Mouse (Mus musculus) MEL (cell line): ENCODE results near the gene Fam57b. TPM values are rescaled to one million over a fixed set of nuclear protein-coding genes. Genes with fewer than 3 reads are reported as not detected.
A peak's percentile ranks its signal among the peaks of the same experiment; 100 is the strongest.

Source experiments
- DNase-seq: peaks from one replicate; pipeline ENCODE4 v3.0.0; 2011; ENCODE audit warnings: low read depth, low spot score
- H3K27ac ChIP-seq: 2 replicates; pipeline ENCODE4 v1.5.1; 2012; ENCODE audit warnings: low read depth, mild to moderate bottlenecking, control low read depth, low read length, moderate library complexity; ENCODE audit not compliant: control insufficient read depth
- H3K27me3 ChIP-seq, 2 experiments: fragments of 150-350 bp in 1 of 2; sonication (generic) in 1 of 2; 2 replicates each; pipeline ENCODE4 v1.6.1; 2012; ENCODE audit warnings: low read length in 2 of 2, mild to moderate bottlenecking in 2 of 2, improper control_type of control experiment in 1 of 2, moderate library complexity in 1 of 2; ENCODE audit not compliant: insufficient read depth in 2 of 2, control insufficient read depth in 1 of 2
- H3K36me3 ChIP-seq, 2 experiments: 2 replicates each; pipeline ENCODE4 v1.6.1; 2012 to 2014; ENCODE audit warnings: low read length in 2 of 2, improper control_type of control experiment in 1 of 2, inconsistent platforms in 1 of 2, mild to moderate bottlenecking in 1 of 2; ENCODE audit not compliant: insufficient read depth in 2 of 2, control insufficient read depth in 1 of 2
- H3K4me1 ChIP-seq, 2 experiments: fragments of 150-350 bp in 1 of 2; sonication (generic) in 1 of 2; 2 replicates each; pipeline ENCODE4 v1.6.1; 2012; ENCODE audit warnings: low read length in 2 of 2, improper control_type of control experiment in 1 of 2, mild to moderate bottlenecking in 1 of 2; ENCODE audit not compliant: insufficient read depth in 2 of 2, control insufficient read depth in 1 of 2
- H3K4me3 ChIP-seq, 2 experiments: fragments of 150-350 bp in 1 of 2; sonication (generic) in 1 of 2; 2 replicates each; pipeline ENCODE4 v1.5.1; 2012; ENCODE audit warnings: low read depth in 2 of 2, low read length in 2 of 2, mild to moderate bottlenecking in 2 of 2, moderate library complexity in 2 of 2, control low read depth in 1 of 2, improper control_type of control experiment in 1 of 2; ENCODE audit not compliant: control insufficient read depth in 1 of 2, insufficient read depth in 1 of 2
- H3K79me2 ChIP-seq: 2 replicates; pipeline ENCODE4 v1.6.1; 2012; ENCODE audit warnings: mild to moderate bottlenecking, low read length, moderate library complexity; ENCODE audit not compliant: control insufficient read depth, poor library complexity, insufficient read depth
- H3K9ac ChIP-seq: 2 replicates; pipeline ENCODE4 v1.6.1; 2012; ENCODE audit warnings: low read depth, mild to moderate bottlenecking, control low read depth, low read length, moderate library complexity; ENCODE audit not compliant: control insufficient read depth, poor library complexity, severe bottlenecking
- H3K9me3 ChIP-seq: fragments of 150-350 bp; sonication (generic); replicated peaks from 2 replicates; pipeline ENCODE4 v1.6.1; 2012; ENCODE audit warnings: mild to moderate bottlenecking, low read length, improper control_type of control experiment, moderate library complexity; ENCODE audit not compliant: insufficient read depth
- BHLHE40 ChIP-seq: IDR thresholded peaks from 2 replicates; pipeline ENCODE4 v1.6.1; 2012; ENCODE audit warnings: low read depth, mild to moderate bottlenecking, inconsistent platforms, low read length, improper control_type of control experiment, borderline replicate concordance
- CHD1 ChIP-seq: IDR thresholded peaks from 2 replicates; pipeline ENCODE4 v1.6.1; 2012; ENCODE audit warnings: low read depth, mild to moderate bottlenecking, inconsistent platforms, low read length, improper control_type of control experiment
- CHD2 ChIP-seq: IDR thresholded peaks from 2 replicates; pipeline ENCODE4 v1.6.1; 2011; ENCODE audit warnings: low read length, improper control_type of control experiment
- CTCF ChIP-seq, 3 experiments: IDR thresholded peaks in 2 of 3; conservative IDR thresholded peaks in 1 of 3; 2 replicates each; pipeline ENCODE4 v1.5.1; 2011 to 2012; ENCODE audit warnings: low read length in 3 of 3, low read depth in 2 of 3, mild to moderate bottlenecking in 2 of 3, improper control_type of control experiment in 1 of 3, inconsistent platforms in 1 of 3, mixed read lengths in 1 of 3, moderate library complexity in 1 of 3; ENCODE audit not compliant: control insufficient read depth in 1 of 3, insufficient read depth in 1 of 3, poor library complexity in 1 of 3, severe bottlenecking in 1 of 3
- E2F4 ChIP-seq: IDR thresholded peaks from 2 replicates; pipeline ENCODE4 v1.6.1; 2011; ENCODE audit warnings: low read depth, low read length, improper control_type of control experiment, borderline replicate concordance
- ELF1 ChIP-seq: IDR thresholded peaks from 2 replicates; pipeline ENCODE4 v1.6.1; 2014; ENCODE audit warnings: low read depth, mild to moderate bottlenecking, inconsistent platforms, low read length, improper control_type of control experiment, moderate library complexity
- EP300 ChIP-seq, 2 experiments: IDR thresholded peaks; 2 replicates each; pipeline ENCODE4 v1.6.1; 2011; ENCODE audit warnings: improper control_type of control experiment in 2 of 2, low read length in 2 of 2, low read depth in 1 of 2, mild to moderate bottlenecking in 1 of 2
- GABPA ChIP-seq: IDR thresholded peaks from 2 replicates; pipeline ENCODE4 v1.6.1; 2012; ENCODE audit warnings: low read depth, mild to moderate bottlenecking, inconsistent platforms, low read length, improper control_type of control experiment, moderate library complexity
- GATA1 ChIP-seq: IDR thresholded peaks from 2 replicates; pipeline ENCODE4 v1.6.1; 2011; ENCODE audit warnings: low read depth, low read length, improper control_type of control experiment
- HCFC1 ChIP-seq: IDR thresholded peaks from 2 replicates; pipeline ENCODE4 v1.6.1; 2012; ENCODE audit warnings: low read depth, mild to moderate bottlenecking, inconsistent platforms, low read length, improper control_type of control experiment, moderate library complexity
- JUND ChIP-seq: IDR thresholded peaks from 2 replicates; pipeline ENCODE4 v1.6.1; 2011; ENCODE audit warnings: low read depth, mild to moderate bottlenecking, improper control_type of control experiment, low read length
- KAT2A ChIP-seq: conservative IDR thresholded peaks from 2 replicates; pipeline ENCODE4 v1.6.1; 2012; ENCODE audit warnings: low read depth, low read length, improper control_type of control experiment, inconsistent platforms
- MAFK ChIP-seq: IDR thresholded peaks from 2 replicates; pipeline ENCODE4 v1.6.1; 2011; ENCODE audit warnings: low read depth, mild to moderate bottlenecking, low read length, improper control_type of control experiment, borderline replicate concordance
- MAX ChIP-seq: IDR thresholded peaks from 2 replicates; pipeline ENCODE4 v1.6.1; 2011; ENCODE audit warnings: low read length, improper control_type of control experiment
- MAZ ChIP-seq: IDR thresholded peaks from 2 replicates; pipeline ENCODE4 v1.6.1; 2012; ENCODE audit warnings: low read depth, mild to moderate bottlenecking, inconsistent platforms, low read length, improper control_type of control experiment
- MEF2A ChIP-seq: IDR thresholded peaks from 2 replicates; pipeline ENCODE4 v1.6.1; 2014; ENCODE audit warnings: low read depth, mild to moderate bottlenecking, inconsistent platforms, low read length, improper control_type of control experiment; ENCODE audit not compliant: poor library complexity, insufficient replicate concordance, severe bottlenecking; ENCODE audit errors: extremely low read depth
- MYC ChIP-seq: IDR thresholded peaks from 2 replicates; pipeline ENCODE4 v1.6.1; 2011; ENCODE audit warnings: low read depth, mild to moderate bottlenecking, low read length, improper control_type of control experiment, moderate library complexity
- NELFE ChIP-seq: IDR thresholded peaks from 2 replicates; pipeline ENCODE4 v1.6.1; 2011; ENCODE audit warnings: low read depth, low read length, improper control_type of control experiment
- POLR2A ChIP-seq, 2 experiments: IDR thresholded peaks; 2 replicates each; pipeline ENCODE4 v1.6.1; 2011 to 2012; ENCODE audit warnings: low read length in 2 of 2, mild to moderate bottlenecking in 2 of 2, control low read depth in 1 of 2, improper control_type of control experiment in 1 of 2, low read depth in 1 of 2, moderate library complexity in 1 of 2; ENCODE audit not compliant: control insufficient read depth in 1 of 2, insufficient read depth in 1 of 2, poor library complexity in 1 of 2
- POLR2AphosphoS2 ChIP-seq: IDR thresholded peaks from 2 replicates; pipeline ENCODE4 v1.6.1; 2011; ENCODE audit warnings: low read length, improper control_type of control experiment
- POLR2AphosphoS5 ChIP-seq: IDR thresholded peaks from 2 replicates; pipeline ENCODE4 v1.6.1; 2012; ENCODE audit warnings: low read depth, borderline replicate concordance, mild to moderate bottlenecking, inconsistent platforms, low read length, moderate library complexity, mixed read lengths
- RAD21 ChIP-seq: IDR thresholded peaks from 2 replicates; pipeline ENCODE4 v1.6.1; 2011; ENCODE audit warnings: mild to moderate bottlenecking, low read depth, low read length, improper control_type of control experiment
- RCOR1 ChIP-seq: IDR thresholded peaks from 2 replicates; pipeline ENCODE4 v1.6.1; 2012; ENCODE audit warnings: low read depth, mild to moderate bottlenecking, inconsistent platforms, low read length, improper control_type of control experiment
- SIN3A ChIP-seq: IDR thresholded peaks from 2 replicates; pipeline ENCODE4 v1.6.1; 2012; ENCODE audit warnings: low read length, improper control_type of control experiment, inconsistent platforms
- SMC3 ChIP-seq: IDR thresholded peaks from 2 replicates; pipeline ENCODE4 v1.6.1; 2011; ENCODE audit warnings: low read depth, low read length, improper control_type of control experiment
- TAL1 ChIP-seq: IDR thresholded peaks from 2 replicates; pipeline ENCODE4 v1.6.1; 2012; ENCODE audit warnings: mild to moderate bottlenecking, inconsistent platforms, low read length, moderate library complexity, mixed read lengths
- TBP ChIP-seq: IDR thresholded peaks from 2 replicates; pipeline ENCODE4 v1.8.0; 2011; ENCODE audit warnings: low read depth, low read length, improper control_type of control experiment
- TCF12 ChIP-seq: IDR thresholded peaks from 2 replicates; pipeline ENCODE4 v1.6.1; 2014; ENCODE audit warnings: low read depth, mild to moderate bottlenecking, inconsistent platforms, low read length, improper control_type of control experiment, moderate library complexity
- UBTF ChIP-seq: IDR thresholded peaks from 2 replicates; pipeline ENCODE4 v1.6.1; 2012; ENCODE audit warnings: low read depth, mild to moderate bottlenecking, inconsistent platforms, low read length, improper control_type of control experiment, moderate library complexity, borderline replicate concordance; ENCODE audit not compliant: insufficient read depth
- USF1 ChIP-seq: IDR thresholded peaks from 2 replicates; pipeline ENCODE4 v1.6.1; 2014; ENCODE audit warnings: low read depth, mild to moderate bottlenecking, inconsistent platforms, low read length, improper control_type of control experiment, moderate library complexity
- USF2 ChIP-seq, 2 experiments: IDR thresholded peaks; 2 replicates each; pipeline ENCODE4 v1.6.1; 2011 to 2012; ENCODE audit warnings: improper control_type of control experiment in 2 of 2, low read length in 2 of 2, borderline replicate concordance in 1 of 2, inconsistent platforms in 1 of 2, low read depth in 1 of 2, mild to moderate bottlenecking in 1 of 2; ENCODE audit not compliant: insufficient read depth in 1 of 2
- ZC3H11A ChIP-seq: IDR thresholded peaks from 2 replicates; pipeline ENCODE4 v1.6.1; 2012; ENCODE audit warnings: low read depth, mild to moderate bottlenecking, inconsistent platforms, low read length, improper control_type of control experiment
- ZKSCAN1 ChIP-seq: IDR thresholded peaks from 2 replicates; pipeline ENCODE4 v1.6.1; 2012; ENCODE audit warnings: low read depth, mild to moderate bottlenecking, inconsistent platforms, low read length, improper control_type of control experiment, moderate library complexity
- ZMIZ1 ChIP-seq: IDR thresholded peaks from 2 replicates; pipeline ENCODE4 v1.6.1; 2012; ENCODE audit warnings: low read depth, mild to moderate bottlenecking, inconsistent platforms, low read length, improper control_type of control experiment, moderate library complexity
- ZNF384 ChIP-seq: IDR thresholded peaks from 2 replicates; pipeline ENCODE4 v1.6.1; 2012; ENCODE audit warnings: low read depth, mild to moderate bottlenecking, inconsistent platforms, low read length, improper control_type of control experiment
- polyA plus RNA-seq, 2 experiments: library from polyadenylated mRNA; stranded (reverse) in 1 of 2; unstranded in 1 of 2; fragments of >175 nt in 1 of 2; fragments of >200 nt in 1 of 2; gene quantifications; 2 replicates each; pipeline versions ENCODE4 v1.2.1 to v1.2.4; 2012; ENCODE audit warnings: low replicate concordance in 2 of 2, low read depth in 1 of 2; ENCODE audit not compliant: insufficient read length in 2 of 2, insufficient read depth in 1 of 2, missing spikeins in 1 of 2
- total RNA-seq: library from RNA; depleted of rRNA; stranded (reverse); fragments of 300-350 nt; gene quantifications from 2 replicates; pipeline ENCODE4 v1.2.3, GENCODE M21; 2012

Fam57b gene
- total and polyA plus RNA-seq, 3 experiments = 0.50 to 1.7 TPM; not detected in 1

- H3K4me1 ChIP-seq = peaks cover 0 to 19% of the 10 kb centered on the region in 2 experiments; a peak in 3 of 4 replicates
- TF ChIP-seq TAL1 = no peak
- TF ChIP-seq MAX = peak; percentile 43; the same call in 1 of the 2 replicates
- TF ChIP-seq ELF1 = peak; percentile 98
- no peak for TF ChIP-seq ZNF384
- TF ChIP-seq TCF12 = peak; percentile 30; the same call in 1 of the 2 replicates
- 0 out of 2 replicates have a peak, but pooled peaks have one; percentile 6 for TF ChIP-seq ZKSCAN1
- no peak for TF ChIP-seq ZC3H11A
- peak; percentile 88 for TF ChIP-seq POLR2AphosphoS2
- TF ChIP-seq ZMIZ1 = peak; percentile 94
- no peak; the same call in 1 of the 2 replicates for TF ChIP-seq UBTF
- TF ChIP-seq GATA1 = no peak
- peak; percentile 84 for TF ChIP-seq NELFE
- TF ChIP-seq CHD2 = peak; percentile 7; the same call in 1 of the 2 replicates
- TF ChIP-seq MEF2A = no peak
- 0 out of 4 replicates have a peak, but pooled peaks of 1 of the 2 experiments have one; percentile 11 for TF ChIP-seq EP300 (IDR thresholded peaks at IDR 0.05; ENCODE audit: low read depth in 1 of 2, low read length in 2 of 2)
- TF ChIP-seq TBP = peak; percentile 78; the same call in 1 of the 2 replicates
- TF ChIP-seq USF2 (IDR thresholded peaks at IDR 0.05; ENCODE audit: borderline replicate concordance in 1 of 2, insufficient read depth in 1 of 2, low read depth in 1 of 2, low read length in 2 of 2) = no peak
- TF ChIP-seq RAD21 = no peak
- peak; percentile 16; the same call in 1 of the 2 replicates for TF ChIP-seq SMC3
- no peak for TF ChIP-seq CHD1
- TF ChIP-seq HCFC1 = peak; percentile 95
- peak; percentile 43; the same call in 1 of the 2 replicates for TF ChIP-seq POLR2AphosphoS5
- TF ChIP-seq POLR2A (IDR thresholded peaks at IDR 0.05; ENCODE audit: control insufficient read depth in 1 of 2, insufficient read depth in 1 of 2, low read depth in 1 of 2, low read length in 2 of 2, poor library complexity in 1 of 2) = peak; percentile 47 to 92; a peak in 3 of 4 replicates
- peak; percentile 68; the same call in 1 of the 2 replicates for TF ChIP-seq MYC
- TF ChIP-seq E2F4 = no peak
- no peak for TF ChIP-seq BHLHE40
- peak; percentile 79 for TF ChIP-seq KAT2A
- TF ChIP-seq CTCF (IDR thresholded peaks at IDR 0.05 in 2 of 3, conservative IDR thresholded peaks at IDR 0.05 in 1 of 3; ENCODE audit: control insufficient read depth in 1 of 3, insufficient read depth in 1 of 3, low read depth in 2 of 3, low read length in 3 of 3, poor library complexity in 1 of 3, severe bottlenecking in 1 of 3) = no peak
- peak; percentile 77 for TF ChIP-seq MAZ
- TF ChIP-seq RCOR1 = no peak
- peak; percentile 92 for TF ChIP-seq SIN3A
- TF ChIP-seq JUND = no peak
- no peak for TF ChIP-seq GABPA
- TF ChIP-seq USF1 = no peak
- no peak for TF ChIP-seq MAFK
Observed at GRCm38 (mm10) chr7:126791851-126792720, 5.4 kb upstream of the Fam57b start, which contains the start of gene Ppp4c. Gene Ppp4c (minus strand): TSS chr7:126792496.

More at GRCm38 (mm10) chr7:126791851-126792720, 5.4 kb upstream of the Fam57b start, which contains the start of gene Ppp4c:
- Histone ChIP-seq H3K27ac (peak within 1 kb of the TSS; percentile 95), H3K27me3 (no peaks in the 10 kb centered on the region), H3K9ac (peak within 1 kb of the TSS; percentile 97), H3K9me3 (no peaks in the 10 kb centered on the region), H3K79me2 (peaks cover 28% of the 10 kb centered on the region), H3K4me3 (peak within 1 kb of the TSS; percentile 86 to 96), H3K36me3 (peaks cover 13 to 26% of the 10 kb centered on the region in 2 experiments)
- peak; percentile 98 for DNase-seq
